Mouse (Mus musculus): ENCODE results near the gene Krtap28-13.

- TF ChIP-seq CTCF (IDR thresholded peaks at IDR 0.05; ENCODE audit: extremely low read depth, insufficient read length, insufficient replicate concordance, low read depth, low read length) (no peak), POLR2A (IDR thresholded peaks at IDR 0.05; ENCODE audit: low read depth, low read length) (no peak)
Measured at GRCm38 (mm10) chr1:83084790-83085189, 24.1 kb downstream of the Krtap28-13 start.

Measured in small intestine, adult 2 months (tissue).